Mouse (Mus musculus): ENCODE measurements around the gene Tnrc6c. TPM values are rescaled to one million over a fixed set of nuclear protein-coding genes. Genes with fewer than 3 reads are reported as not detected.
A peak's percentile ranks its signal among the peaks of the same experiment; 100 is the strongest.

The Tnrc6c gene
- polyA plus RNA-seq, 1 experiment from 2014 or later, result 31.0 TPM

DNA sequence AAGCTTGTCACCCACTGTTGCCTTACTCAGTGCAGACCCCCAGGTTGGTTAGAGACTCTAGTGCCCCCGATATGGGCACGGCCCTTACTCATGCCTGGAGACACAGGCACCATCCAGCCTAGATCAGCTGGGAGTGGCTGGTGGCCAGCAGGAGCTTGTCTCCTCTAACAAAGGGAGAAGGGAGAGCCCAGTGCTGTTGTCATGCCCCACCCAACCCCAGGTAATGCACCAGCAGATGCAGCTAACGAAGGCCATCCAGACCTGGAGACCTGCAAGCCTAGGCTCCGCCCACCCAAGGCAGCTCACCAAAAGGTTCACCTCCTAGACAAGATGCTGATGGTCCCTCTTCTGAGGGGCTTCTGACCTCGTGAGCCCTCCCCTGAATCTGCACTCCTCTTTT is 111.3 kb downstream of the Tnrc6c start:
- Histone ChIP-seq H3K27ac (replicated peaks) (no peak overlapping the region), H3K9me3 (no peaks in the 10 kb centered on the region), H3K4me1 (0 out of 2 replicates have a peak, but pooled peaks cover 9% of the 10 kb centered on the region), H3K4me2 (replicated peaks) (no peak overlapping the region), H3K9ac (replicated peaks) (no peak overlapping the region), H3K36me3 (peaks cover 43% of the 10 kb centered on the region), H3K4me3 (no peak overlapping the region), H3K27me3 (no peaks in the 10 kb centered on the region)
- ATAC-seq (replicated peaks), result 0 out of 2 replicates have a peak, but pooled peaks have one; percentile 15
- WGBS, result 88% methylated on average over 5 of the region's 5 CpGs

DNA sequence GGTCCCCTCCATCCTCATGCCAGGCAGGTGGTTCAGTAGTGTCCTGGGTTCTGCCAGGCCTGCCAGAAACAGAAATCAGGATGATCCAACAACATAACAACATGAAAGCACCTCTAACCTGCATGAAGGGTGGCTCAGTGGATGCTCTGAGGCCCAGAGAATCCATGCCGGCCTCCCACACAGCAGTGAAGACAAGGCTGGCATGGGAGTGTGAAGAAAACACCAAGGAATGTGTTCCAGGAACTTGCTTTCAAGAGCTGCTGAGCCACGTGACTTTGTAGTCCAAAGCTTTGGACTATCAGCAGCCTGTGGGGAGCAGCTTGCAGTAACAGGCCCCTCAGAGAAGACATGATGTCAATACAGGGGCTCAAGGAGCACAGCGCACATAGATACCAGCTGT is 112.2 kb downstream of the Tnrc6c start:
- H3K9ac ChIP-seq (replicated peaks), result no peak overlapping the region
- no peak for ATAC-seq (replicated peaks)
- no peak overlapping the region for H3K4me3 ChIP-seq
- H3K36me3 ChIP-seq, result peaks cover 33% of the 10 kb centered on the region
- no peaks in the 10 kb centered on the region for H3K27me3 ChIP-seq
- H3K9me3 ChIP-seq, result no peaks in the 10 kb centered on the region
- H3K4me1 ChIP-seq, result 0 out of 2 replicates have a peak, but pooled peaks cover 9% of the 10 kb centered on the region
- WGBS, result 85% methylated on average over 3 of the region's 3 CpGs
- no peak overlapping the region for H3K4me2 ChIP-seq (replicated peaks)
- H3K27ac ChIP-seq (replicated peaks), result no peak overlapping the region

DNA sequence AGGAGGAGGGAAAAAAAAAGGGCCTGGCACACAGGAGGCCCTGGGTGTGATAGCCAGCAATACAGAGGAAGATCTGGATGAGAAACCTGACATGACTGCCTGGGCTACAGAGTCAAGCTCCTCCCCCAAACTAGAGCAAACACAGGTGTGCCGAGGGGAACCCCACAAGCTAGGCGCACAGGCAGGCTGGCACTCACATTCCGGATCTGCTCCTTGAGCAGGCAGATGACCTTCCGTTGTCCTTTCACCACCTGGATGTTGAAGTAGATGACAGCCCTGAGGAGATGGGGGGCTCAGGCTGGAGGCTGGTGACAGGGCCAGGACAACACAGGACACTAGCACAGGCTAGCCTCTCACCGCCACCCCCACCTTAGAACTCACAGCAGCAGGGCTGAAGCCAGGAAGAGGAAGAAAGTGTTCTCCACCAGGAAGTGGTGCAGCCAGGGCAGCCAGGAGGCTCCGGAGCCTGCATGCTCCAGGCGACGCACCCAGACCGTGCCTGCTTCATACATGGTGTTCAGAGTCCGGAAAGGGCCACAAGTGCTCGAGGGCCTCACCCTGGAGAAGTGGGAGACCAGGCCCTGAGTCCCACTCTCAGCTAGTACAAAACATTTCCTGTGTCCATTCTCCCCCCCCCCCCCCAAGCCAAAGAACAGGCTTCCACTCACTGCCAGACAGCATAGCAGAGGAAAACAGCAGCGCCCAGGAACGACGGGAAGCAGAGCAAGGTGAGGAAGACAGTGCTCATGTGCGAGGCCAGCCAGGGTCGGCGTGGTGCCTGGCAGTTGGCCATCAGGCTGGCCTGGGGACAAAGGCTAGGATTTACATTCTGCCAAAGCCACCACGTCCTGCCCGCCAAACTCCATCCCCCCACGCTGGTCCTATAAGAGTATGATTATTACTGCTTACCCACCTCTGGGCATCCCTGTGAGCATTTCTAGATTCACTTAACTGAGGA is 114.9 kb downstream of the Tnrc6c start:
- H3K36me3 ChIP-seq, result peaks cover 13% of the 10 kb centered on the region
- ATAC-seq (replicated peaks), result no peak
- H3K27ac ChIP-seq (replicated peaks), result no peak overlapping the region
- H3K9ac ChIP-seq (replicated peaks), result no peak overlapping the region
- 69% methylated on average over 20 of the region's 20 CpGs for WGBS
- H3K27me3 ChIP-seq, result no peaks in the 10 kb centered on the region
- no peak overlapping the region for H3K4me3 ChIP-seq
- H3K4me2 ChIP-seq (replicated peaks), result no peak overlapping the region
- 0 out of 2 replicates have a peak, but pooled peaks cover 9% of the 10 kb centered on the region for H3K4me1 ChIP-seq
- no peaks in the 10 kb centered on the region for H3K9me3 ChIP-seq

DNA sequence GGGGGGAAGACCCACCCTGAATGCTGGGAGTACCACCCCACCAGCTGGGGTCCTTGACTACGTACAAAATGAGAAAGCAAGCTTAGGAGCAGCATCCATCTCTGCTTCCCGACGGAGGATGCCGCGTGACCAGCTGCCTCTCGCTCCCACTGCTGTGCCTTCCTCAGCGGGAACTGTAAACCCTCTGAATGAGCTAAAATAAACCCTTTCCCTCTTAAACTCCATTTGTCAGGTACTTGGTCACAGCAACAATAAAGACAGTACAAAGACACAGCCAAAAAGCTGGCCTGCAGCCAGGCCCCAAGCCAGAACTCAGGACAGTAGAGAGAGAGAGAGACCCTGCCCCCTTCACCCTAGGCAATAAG is 115.6 kb downstream of the Tnrc6c start:
- Histone ChIP-seq H3K27ac (replicated peaks) (no peak overlapping the region), H3K9me3 (no peaks in the 10 kb centered on the region), H3K9ac (replicated peaks) (no peak overlapping the region), H3K36me3 (peaks cover 7% of the 10 kb centered on the region), H3K27me3 (no peaks in the 10 kb centered on the region), H3K4me1 (0 out of 2 replicates have a peak, but pooled peaks cover 9% of the 10 kb centered on the region), H3K4me2 (replicated peaks) (no peak overlapping the region), H3K4me3 (no peak overlapping the region)
- WGBS, result 47% methylated on average over 7 of the region's 7 CpGs
- no peak for ATAC-seq (replicated peaks)

DNA sequence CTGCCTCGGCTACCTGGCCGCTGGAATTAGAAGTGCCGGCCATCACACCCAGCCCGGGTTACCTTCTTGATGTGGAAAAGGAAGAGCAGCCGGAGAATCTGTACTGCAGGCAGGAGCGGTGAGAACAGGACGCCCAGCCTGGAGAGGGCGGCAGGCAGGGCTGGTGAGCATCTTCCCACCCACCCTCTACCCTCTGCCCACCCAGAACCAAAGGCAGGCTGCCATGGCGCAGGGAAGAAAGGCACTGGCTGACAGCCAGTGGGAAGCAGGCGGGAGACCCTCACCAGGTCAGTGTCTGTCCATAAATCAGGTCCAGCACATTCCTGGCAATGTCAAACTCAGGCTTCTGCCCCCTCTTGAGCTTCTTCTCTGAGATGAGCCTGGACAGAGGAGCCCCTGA is 116.3 kb downstream of the Tnrc6c start:
- no peak overlapping the region for H3K27ac ChIP-seq (replicated peaks)
- H3K4me3 ChIP-seq, result no peak overlapping the region
- H3K36me3 ChIP-seq, result peaks cover 3% of the 10 kb centered on the region; the same call in 1 of the 2 replicates
- no peak overlapping the region for H3K9ac ChIP-seq (replicated peaks)
- WGBS, result 88% methylated on average over 10 of the region's 10 CpGs
- H3K9me3 ChIP-seq, result no peaks in the 10 kb centered on the region
- no peak overlapping the region for H3K4me2 ChIP-seq (replicated peaks)
- 0 out of 2 replicates have a peak, but pooled peaks cover 9% of the 10 kb centered on the region for H3K4me1 ChIP-seq
- no peaks in the 10 kb centered on the region for H3K27me3 ChIP-seq
- ATAC-seq (replicated peaks), result no peak

DNA sequence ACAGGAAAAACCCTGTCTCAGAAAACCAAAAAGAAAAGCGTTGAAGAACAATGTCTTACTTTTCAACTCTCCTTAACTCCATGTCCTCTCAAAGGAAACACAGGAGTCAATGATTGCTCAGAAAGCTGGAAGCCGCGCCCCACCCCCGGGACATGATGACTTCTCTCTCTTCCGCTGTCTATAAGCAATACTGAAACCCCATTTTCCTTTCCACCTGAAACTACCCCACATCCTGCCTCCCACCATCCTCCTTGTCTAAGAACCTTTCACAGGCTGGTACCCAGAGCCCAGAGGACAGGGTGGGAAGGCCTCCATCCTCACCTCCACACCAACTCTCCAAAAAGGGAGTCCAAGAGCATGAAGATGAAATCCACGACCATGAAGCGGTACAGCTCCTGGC is 118.3 kb downstream of the Tnrc6c start:
- no peak for ATAC-seq (replicated peaks)
- WGBS, result 92% methylated on average over 7 of the region's 7 CpGs

DNA sequence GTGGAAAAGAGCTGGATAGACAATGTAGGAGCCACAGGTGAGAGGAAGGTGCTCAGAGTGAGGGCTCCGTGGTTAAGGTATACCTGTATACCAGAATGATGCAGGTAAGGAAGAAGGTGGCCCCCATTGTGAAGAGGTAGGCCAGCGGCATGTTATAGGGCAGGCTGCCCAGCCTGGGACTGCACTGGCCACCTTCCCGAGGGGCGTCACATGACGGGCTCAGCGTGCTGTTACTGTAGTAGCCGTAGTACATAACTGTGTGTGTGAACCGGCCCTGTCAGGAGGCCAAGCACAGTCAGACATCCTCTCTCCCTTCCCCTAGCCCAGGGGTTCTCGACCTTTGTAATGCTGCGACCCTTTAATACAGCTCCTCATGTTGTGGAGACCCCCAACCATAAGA is 120.8 kb downstream of the Tnrc6c start:
- Histone ChIP-seq H3K4me1 (peaks cover 10% of the 10 kb centered on the region), H3K27me3 (peaks cover 6% of the 10 kb centered on the region; the same call in 1 of the 2 replicates), H3K9me3 (no peaks in the 10 kb centered on the region), H3K4me2 (replicated peaks) (no peak overlapping the region), H3K4me3 (no peak overlapping the region), H3K36me3 (no peaks in the 10 kb centered on the region), H3K9ac (replicated peaks) (no peak overlapping the region), H3K27ac (replicated peaks) (no peak overlapping the region)
- no peak for ATAC-seq (replicated peaks)
- WGBS, result 90% methylated on average over 10 of the region's 10 CpGs

More for the DNA sequence above, 118.3 kb downstream of the Tnrc6c start:
- H3K9me3 ChIP-seq, result no peaks in the 10 kb centered on the region
- no peak overlapping the region for H3K9ac ChIP-seq (replicated peaks)
- no peaks in the 10 kb centered on the region for H3K36me3 ChIP-seq
- no peaks in the 10 kb centered on the region for H3K27me3 ChIP-seq
- H3K4me1 ChIP-seq, result 0 out of 2 replicates have a peak, but pooled peaks cover 9% of the 10 kb centered on the region
- no peak overlapping the region for H3K4me2 ChIP-seq (replicated peaks)
- H3K27ac ChIP-seq (replicated peaks), result no peak overlapping the region
- H3K4me3 ChIP-seq, result no peak overlapping the region

DNA sequence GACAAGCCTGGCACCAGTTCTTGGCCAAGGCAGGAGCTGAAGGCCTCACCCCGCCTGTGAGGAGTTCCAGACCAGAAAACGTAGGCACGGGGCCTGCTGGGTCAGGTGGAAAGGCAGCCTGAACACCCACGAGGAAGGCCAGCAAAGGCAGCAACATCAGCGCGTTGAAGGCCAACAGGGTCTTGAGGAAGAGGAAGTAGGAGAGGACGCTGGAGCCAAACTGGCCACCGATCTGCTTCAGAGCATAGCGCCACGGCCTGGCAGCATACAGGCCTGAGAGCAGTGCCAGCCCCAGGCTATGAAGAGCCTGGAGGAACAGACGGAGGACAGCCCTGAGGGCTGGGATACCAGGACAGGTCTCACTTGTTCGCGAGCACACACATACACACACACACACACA is 121.5 kb downstream of the Tnrc6c start:
- Histone ChIP-seq H3K4me1 (peaks cover 13% of the 10 kb centered on the region), H3K4me2 (replicated peaks) (no peak overlapping the region), H3K9ac (replicated peaks) (no peak overlapping the region), H3K27me3 (peaks cover 12% of the 10 kb centered on the region), H3K9me3 (no peaks in the 10 kb centered on the region), H3K36me3 (no peaks in the 10 kb centered on the region), H3K27ac (replicated peaks) (no peak overlapping the region), H3K4me3 (no peak overlapping the region)
- no peak for ATAC-seq (replicated peaks)
- 89% methylated on average over 13 of the region's 13 CpGs for WGBS

DNA sequence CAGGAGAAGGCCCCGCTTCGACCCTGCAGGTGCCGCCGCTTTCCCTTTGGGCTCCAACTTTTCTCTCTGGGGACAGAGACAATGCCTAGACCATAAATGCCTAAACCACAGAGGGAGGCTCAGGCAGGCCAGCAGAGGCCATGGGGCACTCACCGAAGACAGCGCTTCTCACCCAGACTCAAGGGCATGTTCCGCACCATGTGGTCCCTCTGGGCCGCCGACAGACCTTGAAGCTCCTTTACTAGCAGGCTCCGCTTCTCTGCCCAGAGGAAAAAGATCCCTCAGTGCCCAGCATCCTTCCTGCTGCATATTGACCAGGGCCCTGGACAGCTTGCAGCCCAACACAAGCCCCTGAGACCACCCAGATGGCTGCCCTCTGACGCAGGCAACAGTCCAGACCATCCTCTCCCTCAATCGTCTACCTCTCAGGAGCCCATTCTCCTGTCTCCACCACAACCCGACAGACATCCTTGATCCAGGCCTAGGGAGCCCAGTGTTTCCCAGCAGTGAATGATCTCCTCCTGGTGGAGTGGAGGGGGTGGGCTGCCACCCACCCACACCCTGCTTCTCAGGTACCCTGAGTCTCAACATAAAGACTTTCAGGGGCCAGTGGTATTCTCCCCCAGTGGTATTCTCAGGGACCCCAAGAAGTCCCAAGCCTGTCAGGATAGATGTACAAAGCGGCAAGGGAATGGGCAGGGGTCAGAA is 122.2 kb downstream of the Tnrc6c start:
- Histone ChIP-seq H3K9ac (replicated peaks) (no peak overlapping the region), H3K9me3 (no peaks in the 10 kb centered on the region), H3K27ac (replicated peaks) (no peak overlapping the region), H3K4me2 (replicated peaks) (no peak overlapping the region), H3K4me1 (peaks cover 20% of the 10 kb centered on the region), H3K27me3 (peaks cover 19% of the 10 kb centered on the region), H3K4me3 (no peak overlapping the region), H3K36me3 (no peaks in the 10 kb centered on the region)
- 92% methylated on average over 14 of the region's 14 CpGs for WGBS
- ATAC-seq (replicated peaks), result no peak

DNA sequence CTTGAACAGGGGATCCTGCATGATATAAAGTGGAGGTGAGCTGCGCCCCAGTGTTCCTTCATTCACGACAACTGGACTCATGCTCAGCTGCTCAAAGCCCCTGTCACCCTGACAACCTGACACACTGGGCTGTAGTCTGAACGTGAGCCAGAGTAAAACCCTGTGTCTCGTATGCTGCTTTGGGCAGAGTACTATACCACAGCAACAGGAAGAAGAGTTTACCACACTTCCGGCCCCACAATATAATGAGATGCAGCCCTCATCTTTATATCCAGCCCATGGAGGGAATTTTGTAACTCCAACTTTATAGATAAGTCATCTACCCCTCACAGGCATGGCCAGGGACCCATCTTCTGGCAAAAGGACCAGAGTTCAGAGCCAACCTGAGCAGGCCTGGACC is 123.0 kb downstream of the Tnrc6c start:
- WGBS, result 85% methylated on average over 5 of the region's 5 CpGs
- Histone ChIP-seq H3K4me1 (peaks cover 21% of the 10 kb centered on the region), H3K4me2 (replicated peaks) (no peak overlapping the region), H3K9ac (replicated peaks) (no peak overlapping the region), H3K27me3 (peaks cover 28% of the 10 kb centered on the region), H3K36me3 (no peaks in the 10 kb centered on the region), H3K4me3 (no peak overlapping the region), H3K9me3 (no peaks in the 10 kb centered on the region), H3K27ac (replicated peaks) (no peak overlapping the region)
- no peak for ATAC-seq (replicated peaks)

DNA sequence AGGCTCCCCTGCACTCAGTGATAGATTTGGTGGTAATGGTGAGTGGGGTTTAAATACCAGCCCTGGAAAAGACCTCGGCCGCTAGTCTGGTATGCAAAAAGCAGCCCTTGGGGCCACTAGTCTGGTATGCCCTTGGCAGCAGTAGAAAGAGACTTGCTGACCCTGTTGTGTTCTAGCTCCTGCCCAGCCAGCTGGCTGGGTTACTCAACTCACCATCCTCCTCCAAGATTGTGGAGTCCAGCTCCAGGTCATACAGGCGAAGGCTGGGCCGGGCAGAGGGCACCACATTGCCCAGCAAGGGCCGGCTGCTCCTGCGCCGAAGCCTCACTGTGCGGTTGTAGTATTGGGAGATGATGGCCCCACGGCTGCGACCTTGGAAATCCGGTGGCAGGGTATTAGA is 123.9 kb downstream of the Tnrc6c start:
- no peak for ATAC-seq (replicated peaks)
- no peak overlapping the region for H3K9ac ChIP-seq (replicated peaks)
- H3K4me3 ChIP-seq, result no peak overlapping the region
- H3K27ac ChIP-seq (replicated peaks), result no peak overlapping the region
- 96% methylated on average over 11 of the region's 11 CpGs for WGBS
- no peaks in the 10 kb centered on the region for H3K9me3 ChIP-seq
- no peak overlapping the region for H3K4me2 ChIP-seq (replicated peaks)
- H3K4me1 ChIP-seq, result peaks cover 26% of the 10 kb centered on the region
- H3K36me3 ChIP-seq, result no peaks in the 10 kb centered on the region
- peaks cover 32% of the 10 kb centered on the region for H3K27me3 ChIP-seq

DNA sequence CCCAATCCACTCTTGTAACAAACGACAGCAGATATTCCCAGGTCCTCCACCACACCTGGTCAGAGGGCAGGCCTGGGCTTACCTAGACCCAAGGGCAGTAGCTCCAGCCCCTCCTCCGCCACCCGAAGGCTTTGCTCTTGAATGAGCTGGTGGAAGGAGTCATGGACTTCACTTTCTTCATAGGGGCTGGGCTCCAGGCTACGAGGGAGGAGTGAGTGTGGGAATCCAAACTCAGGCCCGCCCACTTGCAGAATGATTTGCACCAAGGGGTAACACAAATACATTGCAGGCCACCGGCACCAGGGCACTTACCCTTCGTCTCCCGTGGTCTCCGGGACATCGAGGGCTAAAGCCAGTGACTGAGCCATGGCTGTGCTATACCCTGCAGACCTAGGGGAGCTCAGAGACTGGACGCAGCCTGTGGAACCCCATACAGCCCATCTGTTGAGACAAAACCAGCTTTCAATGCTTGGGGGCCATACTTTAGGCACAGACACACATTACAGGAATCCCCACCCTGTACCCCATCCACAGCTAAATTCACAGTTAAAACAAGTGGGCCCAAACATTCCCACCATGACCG is 124.9 kb downstream of the Tnrc6c start:
- Histone ChIP-seq H3K4me2 (replicated peaks) (no peak overlapping the region), H3K9me3 (no peaks in the 10 kb centered on the region), H3K27me3 (peaks cover 35% of the 10 kb centered on the region), H3K36me3 (no peaks in the 10 kb centered on the region), H3K9ac (replicated peaks) (no peak overlapping the region), H3K4me3 (no peak overlapping the region), H3K27ac (replicated peaks) (no peak overlapping the region), H3K4me1 (peaks cover 31% of the 10 kb centered on the region)
- 70% methylated on average over 12 of the region's 12 CpGs for WGBS
- no peak for ATAC-seq (replicated peaks)

Data from forebrain, embryonic 15.5 days (tissue).